ENCODE assay signal across 9 mouse cellular contexts in the genomic region with DNA sequence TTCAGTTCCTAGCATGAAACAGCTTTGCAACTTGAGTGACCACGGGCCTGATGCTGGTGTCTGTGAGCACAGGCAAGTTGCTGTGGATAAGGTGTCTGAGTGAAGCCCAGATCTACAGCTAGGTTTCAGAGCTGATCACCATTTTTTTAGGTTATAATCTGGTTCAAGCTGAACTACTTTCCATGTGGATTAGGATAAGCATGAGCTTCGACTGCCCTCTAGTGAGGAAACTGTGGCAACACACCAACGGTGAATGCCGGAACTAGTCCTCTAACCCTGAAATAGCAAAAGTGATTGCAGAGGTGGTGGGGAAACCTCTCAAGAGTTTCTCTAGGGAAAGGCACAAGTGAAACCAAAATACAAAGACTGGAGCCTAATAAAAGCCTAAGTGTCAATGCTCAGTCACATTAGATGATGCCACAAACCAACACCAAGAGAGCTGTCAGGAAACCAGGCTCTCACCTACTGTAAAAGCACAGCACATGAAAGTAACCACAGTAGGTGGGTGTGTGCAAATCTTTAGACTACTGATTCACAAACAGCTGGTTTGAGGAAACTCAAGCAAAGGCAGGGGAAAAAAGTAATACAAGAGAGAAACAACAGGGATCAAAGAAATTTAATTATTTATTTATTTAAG.
DNase-seq lines count a peak whose midpoint lies in the region; ATAC-seq lines count a peak whose summit lies in the region.
"Had no signal": no experiment of that assay in that cellular context is flagged by ENCODE, and none has a peak within 500 bp of the region (broad histone marks: within the 10 kb centered on the region; RNA-seq: fewer than 3 reads in every experiment).

No protein-coding gene starts in this region.

- H3K27me3 ChIP-seq in heart, embryonic 10.5 days (ENCODE audit: insufficient read depth, poor library complexity, severe bottlenecking) = no peaks in the 10 kb centered on the region
- no peaks in the 10 kb centered on the region for H3K27me3 ChIP-seq in forebrain, embryonic 15.5 days
- H3K27me3 ChIP-seq in hindbrain, embryonic 14.5 days (ENCODE audit: control insufficient read depth, insufficient read depth, low read length) = no peaks in the 10 kb centered on the region
- H3K27me3 ChIP-seq: limb, embryonic 15.5 days had no signal

- H3K4me2 ChIP-seq in forebrain, embryonic 15.5 days (replicated peaks) = no peak overlapping the region
- H3K4me2 ChIP-seq in hindbrain, embryonic 14.5 days (replicated peaks) = no peak overlapping the region
- H3K4me2 ChIP-seq: limb, embryonic 15.5 days had no signal

- peak; percentile 60 for ATAC-seq in forebrain, embryonic 15.5 days (replicated peaks)
- peak; percentile 48; the same call in 1 of the 2 replicates for ATAC-seq in hindbrain, embryonic 14.5 days (ENCODE audit: low FRiP score)
- ATAC-seq in megakaryocyte, adult 5-6 weeks (ENCODE audit: poor library complexity, severe bottlenecking) = peak; percentile 52; the same call in 1 of the 2 replicates

- no peaks in the 10 kb centered on the region for H3K36me3 ChIP-seq in heart, embryonic 10.5 days
- no peaks in the 10 kb centered on the region for H3K36me3 ChIP-seq in forebrain, embryonic 15.5 days
- H3K36me3 ChIP-seq in hindbrain, embryonic 14.5 days (replicated peaks; ENCODE audit: control insufficient read depth, insufficient read depth) = no peaks in the 10 kb centered on the region
- H3K36me3 ChIP-seq: limb, embryonic 15.5 days had no signal

- 37% methylated on average over 4 of the region's 4 CpGs for WGBS in heart, embryonic 10.5 days
- 26% methylated on average over 4 of the region's 4 CpGs for WGBS in forebrain, embryonic 15.5 days
- 32% methylated on average over 4 of the region's 4 CpGs for WGBS in hindbrain, embryonic 14.5 days

- no peak overlapping the region for H3K4me3 ChIP-seq in heart, embryonic 10.5 days
- H3K4me3 ChIP-seq in forebrain, embryonic 15.5 days = no peak overlapping the region
- no peak overlapping the region for H3K4me3 ChIP-seq in hindbrain, embryonic 14.5 days (replicated peaks; ENCODE audit: low read length)
- H3K4me3 ChIP-seq: limb, embryonic 15.5 days had no signal

- H3K4me1 ChIP-seq in heart, embryonic 10.5 days = peaks cover 4% of the 10 kb centered on the region; the same call in 1 of the 2 replicates
- no peaks in the 10 kb centered on the region for H3K4me1 ChIP-seq in forebrain, embryonic 15.5 days
- H3K4me1 ChIP-seq in hindbrain, embryonic 14.5 days (replicated peaks; ENCODE audit: control insufficient read depth, insufficient read depth, low read length) = no peaks in the 10 kb centered on the region
- H3K4me1 ChIP-seq: limb, embryonic 15.5 days had no signal

- no peaks in the 10 kb centered on the region for H3K9me3 ChIP-seq in heart, embryonic 10.5 days
- no peaks in the 10 kb centered on the region for H3K9me3 ChIP-seq in forebrain, embryonic 15.5 days
- H3K9me3 ChIP-seq in hindbrain, embryonic 14.5 days (ENCODE audit: control insufficient read depth, low read length) = no peaks in the 10 kb centered on the region
- H3K9me3 ChIP-seq: limb, embryonic 15.5 days had no signal

- peak; percentile 91 for DNase-seq in heart, adult 11 months
- no peak for DNase-seq in heart, embryonic 10.5 days (ENCODE audit: low spot score)
- peak; percentile 39 for DNase-seq in cerebellum, adult 11-12 months
- DNase-seq in hindbrain, embryonic 14.5 days (ENCODE audit: low spot score) = peak; percentile 90
- DNase-seq in layer of hippocampus, postnatal 10 days (ENCODE audit: low spot score in 2 of 2) = peak; percentile 70 to 74
- peak; percentile 83 for DNase-seq in right cerebral cortex, postnatal 10 days (ENCODE audit: low spot score in 2 of 2)

- H3K9ac ChIP-seq in forebrain, embryonic 15.5 days (replicated peaks) = no peak overlapping the region
- no peak overlapping the region for H3K9ac ChIP-seq in hindbrain, embryonic 14.5 days
- H3K9ac ChIP-seq: limb, embryonic 15.5 days had no signal

- no peak overlapping the region for H3K27ac ChIP-seq in heart, embryonic 10.5 days
- H3K27ac ChIP-seq in forebrain, embryonic 15.5 days (replicated peaks) = no peak overlapping the region
- no peak overlapping the region for H3K27ac ChIP-seq in hindbrain, embryonic 14.5 days
- H3K27ac ChIP-seq: limb, embryonic 15.5 days had no signal
